Mouse (Mus musculus) retina, adult 2 months (tissue): ENCODE data around the gene Nr2f6.
"Not testable (repeated sequence)": the region's sequence is repeated elsewhere in the genome, so short reads cannot be mapped to it uniquely, and the experiment has no call there.

Experiments
- DNase-seq: peaks from one replicate; pipeline ENCODE4 v3.0.0-alpha.2; 2012; ENCODE audit warnings: low read depth, low spot score

The Nr2f6 gene

DNA sequence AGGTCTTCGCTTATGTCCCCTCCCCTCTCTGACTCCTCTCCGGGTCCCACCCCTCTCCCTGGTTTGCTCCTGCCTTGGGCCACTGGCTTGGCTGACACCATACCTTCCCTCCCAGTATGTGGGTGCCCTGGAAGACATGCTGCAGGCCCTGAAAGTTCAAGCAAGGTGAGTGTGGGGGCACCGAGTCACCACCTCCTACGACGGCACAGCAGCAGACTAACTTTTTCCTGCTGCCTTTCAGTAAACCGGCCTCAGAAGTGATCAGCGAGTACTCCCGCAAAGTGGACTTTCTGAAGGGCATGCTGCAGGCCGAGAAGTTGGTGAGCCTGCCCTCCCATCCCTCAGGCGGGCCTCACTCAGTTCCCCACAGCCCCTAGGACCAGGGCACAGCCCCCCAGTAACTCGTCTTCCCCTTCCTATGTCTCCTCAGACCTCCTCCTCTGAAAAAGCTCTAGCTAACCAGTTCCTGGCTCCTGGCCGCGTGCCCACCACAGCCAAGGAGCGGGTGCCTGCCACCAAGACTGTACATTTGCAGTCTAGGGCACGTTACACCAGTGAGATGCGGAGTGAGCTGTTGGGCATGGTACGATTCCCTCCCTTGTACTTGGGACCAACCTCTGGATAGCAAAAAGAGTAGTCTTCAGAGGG, 14.1 kb downstream of the Nr2f6 start:
- no peak for DNase-seq

DNA sequence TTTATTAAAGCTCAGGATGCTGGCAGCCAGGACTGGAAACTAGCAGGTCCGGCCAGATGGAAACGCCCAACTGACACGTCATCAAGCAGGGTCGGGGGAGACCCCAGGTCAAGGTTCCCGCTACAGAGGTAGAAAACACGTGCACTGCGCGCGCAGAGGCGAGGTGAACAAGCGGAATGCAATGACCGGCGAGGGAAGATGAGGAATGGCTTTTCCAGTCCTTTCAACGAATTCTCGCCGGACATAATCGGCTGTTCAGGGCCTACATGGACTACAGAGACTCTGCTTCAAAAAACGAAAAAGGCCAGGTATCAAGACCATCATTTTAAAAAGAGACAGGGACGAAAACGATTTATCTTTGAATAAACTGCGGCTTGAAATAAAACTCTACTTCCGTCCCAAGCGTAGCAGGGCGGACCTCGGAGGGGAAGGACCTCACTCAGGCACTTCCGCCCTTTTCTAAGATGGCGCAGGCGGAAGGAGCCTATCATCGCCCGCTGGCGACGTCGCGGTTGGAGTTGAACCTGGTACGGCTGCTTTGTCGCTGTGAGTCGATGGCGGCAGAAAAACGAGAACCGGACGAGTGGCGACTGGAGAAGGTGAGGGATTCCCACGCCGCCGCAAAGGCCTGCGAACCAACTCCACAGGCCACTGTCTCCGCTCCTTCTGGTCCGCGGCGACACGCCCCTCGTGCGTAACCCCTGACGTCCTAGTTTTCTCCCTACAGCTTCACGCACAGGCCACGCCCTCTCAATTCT, 14.8 kb downstream of the Nr2f6 start, which contains the start of gene Use1:
Gene Use1, plus strand, starts transcription at position 78 of the 758 bp plus-strand sequence.
- DNase-seq: peak; percentile 80

DNA sequence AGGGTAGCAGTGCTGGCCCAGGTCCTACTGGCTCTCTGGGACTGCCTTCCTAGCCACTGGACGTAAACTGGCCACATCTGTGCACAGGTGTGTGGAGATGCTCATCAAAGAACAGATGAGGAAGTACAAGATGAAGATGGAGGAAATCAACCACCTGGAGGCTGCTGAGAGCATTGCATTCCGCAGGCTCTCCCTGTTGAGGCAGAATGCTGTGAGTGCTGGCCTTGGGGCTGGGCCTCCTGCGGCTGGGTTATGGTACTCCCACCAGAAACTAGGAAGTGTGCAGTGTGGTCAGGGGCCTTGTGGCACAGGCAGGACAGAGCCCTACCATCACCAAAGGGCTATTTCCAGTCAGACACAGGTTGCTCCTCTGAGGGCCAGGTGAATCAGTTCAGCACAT, 23.7 kb downstream of the Nr2f6 start:
- DNase-seq: no peak

DNA sequence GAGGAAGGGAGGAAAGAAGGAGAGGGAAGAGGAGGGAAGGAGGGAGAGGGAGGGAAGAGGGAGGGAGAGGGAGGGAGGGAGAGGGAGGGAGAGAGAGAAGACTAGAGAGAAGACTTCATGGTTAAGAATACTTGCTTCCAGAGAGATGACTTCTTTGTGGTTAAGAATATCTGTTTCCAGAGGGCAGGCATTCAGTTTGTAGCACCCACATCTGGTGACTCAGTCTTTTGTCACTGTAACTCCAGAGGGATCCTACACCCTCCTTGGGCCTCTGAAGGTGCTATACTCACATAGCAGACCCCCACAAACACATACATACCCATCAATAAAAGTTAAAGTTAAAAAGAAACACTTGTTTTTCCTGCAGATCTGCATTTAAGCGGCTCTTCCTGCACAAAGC, 30.2 kb downstream of the Nr2f6 start:
- DNase-seq: no peak

DNA sequence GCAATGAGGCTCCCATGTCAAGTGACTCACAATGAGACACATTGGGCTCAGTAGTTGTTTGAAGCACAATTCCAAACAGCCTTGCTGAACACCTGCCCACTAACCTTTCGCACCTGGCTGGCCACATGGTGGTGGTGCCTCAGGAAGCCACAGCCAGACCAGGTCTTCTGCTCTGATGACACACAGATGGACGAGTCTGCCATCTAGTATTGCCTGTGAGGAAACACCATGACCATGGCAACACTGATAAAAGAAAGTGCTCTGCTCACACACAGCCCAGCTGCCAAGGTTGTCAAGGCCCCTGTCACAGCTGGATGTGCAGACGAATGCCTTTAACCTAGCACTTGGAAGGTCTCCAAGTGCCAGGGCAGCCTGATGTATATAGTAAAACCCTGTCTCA, 30.6 kb downstream of the Nr2f6 start:
- DNase-seq: no peak

DNA sequence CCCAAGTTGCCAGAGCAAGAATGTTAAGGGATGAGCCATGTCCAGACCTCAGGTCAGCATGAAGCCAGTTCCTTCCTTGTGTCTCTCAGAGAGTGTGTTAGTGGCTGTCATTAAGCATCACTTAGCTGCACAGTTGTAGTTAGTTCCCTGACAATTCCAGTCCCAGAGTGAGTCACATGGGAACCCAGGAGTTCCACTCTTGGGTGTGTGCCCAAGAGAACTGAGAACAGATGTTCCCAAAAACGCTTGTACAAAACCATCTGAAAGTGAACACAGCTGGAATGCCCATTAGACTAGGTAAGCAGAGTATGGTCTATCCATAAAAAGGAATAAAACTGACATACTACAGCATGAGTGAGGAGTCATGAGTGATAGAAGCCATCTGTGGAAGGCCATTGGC, 35.2 kb downstream of the Nr2f6 start:
- DNase-seq: no peak

DNA sequence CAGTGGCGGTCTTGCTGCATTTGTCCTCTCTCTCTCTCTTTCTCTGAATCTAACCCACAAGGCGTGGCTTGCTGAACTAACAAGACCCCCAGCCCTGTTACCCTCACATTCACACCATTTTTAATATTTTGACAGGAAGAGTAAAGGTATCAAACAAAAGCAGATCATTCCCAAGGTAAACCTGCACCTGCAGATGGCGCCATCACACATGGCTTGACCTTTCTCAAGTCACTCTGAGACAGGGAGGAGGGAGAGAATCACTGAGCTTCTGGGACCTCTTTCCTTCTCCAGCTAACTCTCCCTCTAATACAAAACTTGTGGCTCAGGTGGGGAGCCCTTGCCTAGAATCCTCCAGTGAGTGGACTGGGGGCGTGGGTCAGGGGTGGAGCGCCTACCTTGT, 41.1 kb downstream of the Nr2f6 start:
- DNase-seq: no peak

DNA sequence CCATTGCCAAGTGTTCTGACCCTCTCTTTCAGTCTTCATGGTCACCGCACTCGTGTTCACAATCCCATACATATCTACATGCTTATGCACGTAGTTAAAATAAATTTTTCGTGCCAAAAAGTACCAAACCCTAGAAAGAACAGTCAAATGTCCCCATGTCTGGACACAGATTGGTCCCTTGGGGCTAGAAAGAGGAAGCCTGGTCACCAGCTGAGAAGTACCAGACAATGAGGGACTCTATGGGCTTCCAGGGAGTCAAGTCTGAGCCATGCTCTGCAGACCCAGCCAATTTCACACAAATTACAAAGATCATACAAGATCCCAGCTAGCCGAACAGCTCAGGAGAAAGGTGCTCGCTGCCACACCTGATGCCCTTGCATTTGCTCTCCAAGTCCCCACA, 43.9 kb downstream of the Nr2f6 start:
- DNase-seq: not testable (repeated sequence)

DNA sequence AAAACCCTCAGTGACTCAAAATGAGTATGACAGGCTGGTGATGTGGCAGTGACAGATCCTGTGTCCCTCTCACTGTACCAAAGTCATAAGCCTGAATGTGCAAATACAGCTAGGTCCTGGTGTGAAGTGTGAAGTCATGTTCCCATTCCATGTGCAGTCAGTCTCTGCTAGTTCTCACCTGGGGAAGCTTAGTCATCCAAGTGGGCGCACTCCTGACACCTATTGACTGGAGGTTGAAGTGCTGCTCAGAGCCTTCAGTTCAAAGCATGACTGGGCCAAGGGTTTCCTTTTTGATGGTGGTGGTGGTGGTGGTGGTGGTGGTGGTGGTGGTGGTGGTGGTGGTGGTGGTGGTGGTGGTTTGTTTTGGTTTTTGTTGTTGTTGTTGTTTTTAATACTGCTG, 56.9 kb downstream of the Nr2f6 start:
- DNase-seq: no peak
